Mouse (Mus musculus) MEL (cell line): ENCODE results near the gene Zdhhc16.

ENCODE experiments used
- CTCF ChIP-seq, 3 experiments: IDR thresholded peaks in 2 of 3; conservative IDR thresholded peaks in 1 of 3; 2 replicates each; pipeline ENCODE4 v1.5.1; 2011 to 2012; ENCODE audit warnings: low read length in 3 of 3, low read depth in 2 of 3, mild to moderate bottlenecking in 2 of 3, improper control_type of control experiment in 1 of 3, inconsistent platforms in 1 of 3, mixed read lengths in 1 of 3, moderate library complexity in 1 of 3; ENCODE audit not compliant: control insufficient read depth in 1 of 3, insufficient read depth in 1 of 3, poor library complexity in 1 of 3, severe bottlenecking in 1 of 3
- E2F4 ChIP-seq: IDR thresholded peaks from 2 replicates; pipeline ENCODE4 v1.6.1; 2011; ENCODE audit warnings: low read depth, low read length, improper control_type of control experiment, borderline replicate concordance
- EP300 ChIP-seq, 2 experiments: IDR thresholded peaks; 2 replicates each; pipeline ENCODE4 v1.6.1; 2011; ENCODE audit warnings: improper control_type of control experiment in 2 of 2, low read length in 2 of 2, low read depth in 1 of 2, mild to moderate bottlenecking in 1 of 2
- GATA1 ChIP-seq: IDR thresholded peaks from 2 replicates; pipeline ENCODE4 v1.6.1; 2011; ENCODE audit warnings: low read depth, low read length, improper control_type of control experiment
- HCFC1 ChIP-seq: IDR thresholded peaks from 2 replicates; pipeline ENCODE4 v1.6.1; 2012; ENCODE audit warnings: low read depth, mild to moderate bottlenecking, inconsistent platforms, low read length, improper control_type of control experiment, moderate library complexity
- MEF2A ChIP-seq: IDR thresholded peaks from 2 replicates; pipeline ENCODE4 v1.6.1; 2014; ENCODE audit warnings: low read depth, mild to moderate bottlenecking, inconsistent platforms, low read length, improper control_type of control experiment; ENCODE audit not compliant: poor library complexity, insufficient replicate concordance, severe bottlenecking; ENCODE audit errors: extremely low read depth
- POLR2A ChIP-seq, 2 experiments: IDR thresholded peaks; 2 replicates each; pipeline ENCODE4 v1.6.1; 2011 to 2012; ENCODE audit warnings: low read length in 2 of 2, mild to moderate bottlenecking in 2 of 2, control low read depth in 1 of 2, improper control_type of control experiment in 1 of 2, low read depth in 1 of 2, moderate library complexity in 1 of 2; ENCODE audit not compliant: control insufficient read depth in 1 of 2, insufficient read depth in 1 of 2, poor library complexity in 1 of 2
- SMC3 ChIP-seq: IDR thresholded peaks from 2 replicates; pipeline ENCODE4 v1.6.1; 2011; ENCODE audit warnings: low read depth, low read length, improper control_type of control experiment
- TAL1 ChIP-seq: IDR thresholded peaks from 2 replicates; pipeline ENCODE4 v1.6.1; 2012; ENCODE audit warnings: mild to moderate bottlenecking, inconsistent platforms, low read length, moderate library complexity, mixed read lengths
- USF1 ChIP-seq: IDR thresholded peaks from 2 replicates; pipeline ENCODE4 v1.6.1; 2014; ENCODE audit warnings: low read depth, mild to moderate bottlenecking, inconsistent platforms, low read length, improper control_type of control experiment, moderate library complexity
- ZKSCAN1 ChIP-seq: IDR thresholded peaks from 2 replicates; pipeline ENCODE4 v1.6.1; 2012; ENCODE audit warnings: low read depth, mild to moderate bottlenecking, inconsistent platforms, low read length, improper control_type of control experiment, moderate library complexity

GRCm38 (mm10) chr19:41919471-41919870 lies 13.8 kb upstream of the Zdhhc16 start:
- TF ChIP-seq CTCF (IDR thresholded peaks at IDR 0.05 in 2 of 3, conservative IDR thresholded peaks at IDR 0.05 in 1 of 3; ENCODE audit: control insufficient read depth in 1 of 3, insufficient read depth in 1 of 3, low read depth in 2 of 3, low read length in 3 of 3, poor library complexity in 1 of 3, severe bottlenecking in 1 of 3) = no peak
- TF ChIP-seq HCFC1 = no peak
- no peak for TF ChIP-seq USF1
- no peak for TF ChIP-seq SMC3
- no peak for TF ChIP-seq TAL1
- TF ChIP-seq GATA1 = no peak
- no peak for TF ChIP-seq ZKSCAN1
- TF ChIP-seq E2F4 = no peak
- no peak for TF ChIP-seq POLR2A (IDR thresholded peaks at IDR 0.05; ENCODE audit: control insufficient read depth in 1 of 2, insufficient read depth in 1 of 2, low read depth in 1 of 2, low read length in 2 of 2, poor library complexity in 1 of 2)
- no peak for TF ChIP-seq MEF2A
- no peak for TF ChIP-seq EP300 (IDR thresholded peaks at IDR 0.05; ENCODE audit: low read depth in 1 of 2, low read length in 2 of 2)
